Mouse (Mus musculus) small intestine, adult 2 months (tissue): ENCODE measurements around the gene Anks3. TPM values are rescaled to one million over a fixed set of nuclear protein-coding genes. Genes with fewer than 3 reads are reported as not detected.

Experiments used
- H3K27ac ChIP-seq: fragments of 200-500 bp; 2 replicates; pipeline ENCODE4 v1.5.1; 2012; ENCODE audit warnings: low read depth, low read length, control low read depth, inconsistent platforms; ENCODE audit not compliant: insufficient read depth
- H3K27me3 ChIP-seq: fragments of 200-500 bp; 2 replicates; pipeline ENCODE4 v1.6.1; 2012; ENCODE audit warnings: mild to moderate bottlenecking, moderate library complexity, low read length, inconsistent platforms; ENCODE audit not compliant: control insufficient read depth, insufficient read depth
- H3K36me3 ChIP-seq: fragments of 200-500 bp; 2 replicates; pipeline ENCODE4 v1.6.1; 2012; ENCODE audit warnings: mild to moderate bottlenecking, low read length, control low read depth, inconsistent platforms; ENCODE audit not compliant: control insufficient read depth, insufficient read depth
- H3K4me1 ChIP-seq: fragments of 200-500 bp; 2 replicates; pipeline ENCODE4 v1.6.1; 2012; ENCODE audit warnings: low read length, inconsistent platforms, mixed read lengths; ENCODE audit not compliant: control insufficient read depth, insufficient read depth, insufficient read length
- H3K4me3 ChIP-seq: fragments of 200-500 bp; 2 replicates; pipeline ENCODE4 v1.5.1; 2012; ENCODE audit warnings: low read depth, mild to moderate bottlenecking, control low read depth, inconsistent platforms, low read length, moderate library complexity
- CTCF ChIP-seq: fragments of 200-500 bp; IDR thresholded peaks from 2 replicates; pipeline ENCODE4 v1.5.1; 2012; ENCODE audit warnings: low read depth, mild to moderate bottlenecking, control low read depth, inconsistent platforms, low read length, moderate library complexity, mixed read lengths; ENCODE audit not compliant: insufficient replicate concordance, insufficient read length; ENCODE audit errors: extremely low read depth
- POLR2A ChIP-seq: fragments of 200-500 bp; IDR thresholded peaks from 2 replicates; pipeline ENCODE4 v1.6.1; 2012; ENCODE audit warnings: low read depth, mild to moderate bottlenecking, control low read depth, inconsistent platforms, low read length, moderate library complexity
- WGBS: fragments of 180-500 bp; shearing (Covaris S2); methylation state at CpG from one replicate; pipeline ENCODE4 v1.1.7; 2018; 5-methylcytosine and 5-hydroxymethylcytosine counted together
- polyA plus RNA-seq: library from polyadenylated mRNA; depleted of rRNA; stranded (reverse); fragments of >200 nt; gene quantifications from 2 replicates; pipeline ENCODE4 v1.2.3, GENCODE M21; 2012

Anks3 gene
- polyA plus RNA-seq, 1 experiment = 34.8 TPM

DNA sequence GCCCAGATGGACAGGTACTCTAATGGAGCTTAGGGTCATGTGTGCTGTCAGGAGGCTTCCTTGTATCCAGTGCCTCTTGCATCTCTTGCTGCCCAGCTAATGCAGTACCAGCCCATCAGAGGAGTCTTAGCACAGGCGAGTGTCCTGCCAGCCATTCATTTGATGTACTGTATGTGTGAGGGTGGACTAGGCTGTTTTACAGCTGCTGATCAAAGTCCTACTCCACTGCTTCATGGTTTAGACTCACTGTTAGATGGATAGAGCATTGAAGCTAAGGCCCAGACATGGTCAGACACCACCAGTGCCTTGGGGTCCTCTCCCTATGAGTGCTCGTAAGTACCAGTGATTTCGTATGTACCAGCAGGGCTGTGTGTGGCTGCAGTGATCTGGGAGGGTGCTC lies 59.1 kb downstream of the Anks3 start:
- Histone ChIP-seq H3K4me1 (peaks cover 18% of the 10 kb centered on the region; the same call in 1 of the 2 replicates), H3K27me3 (no peaks in the 10 kb centered on the region), H3K36me3 (peaks cover 16% of the 10 kb centered on the region), H3K4me3 (no peak overlapping the region), H3K27ac (no peak overlapping the region)
- TF ChIP-seq CTCF (no peak), POLR2A (no peak)
- 71% methylated on average over 3 of the region's 3 CpGs for WGBS

DNA sequence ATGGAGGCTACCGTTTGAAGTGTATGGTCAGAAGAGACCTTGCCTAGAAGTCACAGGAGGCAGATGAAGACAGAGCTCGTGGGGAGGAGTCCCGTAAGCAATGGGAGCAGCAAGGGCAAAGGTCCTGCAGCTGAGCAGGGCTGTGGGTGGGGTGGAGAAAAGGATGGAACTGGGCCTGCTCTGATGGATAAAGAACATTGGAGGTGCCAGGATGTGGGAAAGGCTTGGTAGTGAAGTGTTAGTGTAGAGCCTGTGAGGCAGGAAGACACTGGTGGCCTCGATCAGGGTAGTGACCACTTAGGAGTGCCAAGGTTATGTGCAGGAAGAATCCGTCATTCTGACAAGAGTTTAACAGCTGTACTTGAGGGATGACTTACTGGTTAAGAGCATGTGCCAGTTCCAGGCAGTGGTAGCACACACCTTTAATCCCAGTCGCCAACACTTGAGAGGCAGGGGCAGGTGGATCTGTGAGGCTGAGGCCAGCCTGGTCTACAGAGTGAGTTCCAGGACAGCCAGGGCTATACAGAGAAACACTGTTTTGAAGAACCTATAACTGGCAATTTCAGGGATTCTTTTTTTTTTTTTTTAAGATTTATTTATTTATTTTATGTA lies 60.4 kb downstream of the Anks3 start:
- peaks cover 22% of the 10 kb centered on the region for H3K4me1 ChIP-seq
- peaks cover 9% of the 10 kb centered on the region for H3K36me3 ChIP-seq
- peak overlapping the region; percentile 19; the same call in 1 of the 2 replicates for H3K27ac ChIP-seq
- TF ChIP-seq POLR2A (no peak), CTCF (no peak)
- H3K4me3 ChIP-seq = no peak overlapping the region
- 38% methylated on average over 6 of the region's 6 CpGs for WGBS
- no peaks in the 10 kb centered on the region for H3K27me3 ChIP-seq

DNA sequence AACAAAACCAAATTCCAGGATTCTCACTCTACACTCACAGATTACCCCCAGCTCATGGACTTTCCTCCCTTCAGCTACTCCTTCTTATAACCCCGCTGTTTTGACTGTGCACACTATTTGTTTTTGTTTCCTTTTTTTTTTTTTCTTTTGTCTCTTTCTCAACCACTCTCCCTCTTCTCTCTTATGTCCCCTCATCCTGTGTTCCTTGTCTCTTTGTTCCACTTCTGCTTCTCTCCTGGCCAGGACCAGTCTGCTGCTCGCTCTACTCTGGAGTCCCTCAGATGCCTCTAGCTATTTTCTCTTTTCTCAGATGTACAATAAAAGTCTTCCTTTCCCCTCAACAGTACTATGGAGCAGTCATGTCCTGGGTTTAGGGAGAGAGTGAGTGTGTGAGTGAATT lies 61.6 kb downstream of the Anks3 start:
- Histone ChIP-seq H3K4me3 (no peak overlapping the region), H3K36me3 (peaks cover 6% of the 10 kb centered on the region), H3K27ac (no peak overlapping the region), H3K27me3 (no peaks in the 10 kb centered on the region), H3K4me1 (peaks cover 23% of the 10 kb centered on the region)
- TF ChIP-seq POLR2A (no peak), CTCF (no peak)
- 87% methylated on average over 2 of the region's 2 CpGs for WGBS

DNA sequence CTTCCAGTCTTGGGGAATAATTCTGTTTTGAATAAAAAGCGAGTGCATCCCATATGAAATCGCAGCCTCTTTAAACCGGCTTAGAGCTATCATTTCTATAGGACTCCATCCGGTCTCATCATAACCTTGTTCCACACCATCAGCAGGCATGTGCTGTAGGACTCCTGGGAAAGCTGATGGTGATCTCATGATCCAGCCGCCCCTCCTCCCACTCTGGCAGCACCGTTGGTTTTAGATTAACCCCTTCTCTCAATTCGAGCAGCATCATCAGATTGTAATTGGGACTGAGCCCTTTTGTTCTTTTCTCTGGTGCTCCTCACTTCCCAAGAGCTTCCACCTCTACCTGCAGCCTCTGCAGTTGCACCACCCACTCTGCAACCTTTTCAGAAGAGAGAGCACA lies 62.8 kb downstream of the Anks3 start:
- Histone ChIP-seq H3K4me1 (peaks cover 32% of the 10 kb centered on the region), H3K4me3 (no peak overlapping the region), H3K27me3 (no peaks in the 10 kb centered on the region), H3K27ac (no peak overlapping the region), H3K36me3 (0 out of 2 replicates have a peak, but pooled peaks cover 3% of the 10 kb centered on the region)
- 79% methylated on average over 7 of the region's 7 CpGs for WGBS
- TF ChIP-seq POLR2A = no peak
- TF ChIP-seq CTCF = no peak

DNA sequence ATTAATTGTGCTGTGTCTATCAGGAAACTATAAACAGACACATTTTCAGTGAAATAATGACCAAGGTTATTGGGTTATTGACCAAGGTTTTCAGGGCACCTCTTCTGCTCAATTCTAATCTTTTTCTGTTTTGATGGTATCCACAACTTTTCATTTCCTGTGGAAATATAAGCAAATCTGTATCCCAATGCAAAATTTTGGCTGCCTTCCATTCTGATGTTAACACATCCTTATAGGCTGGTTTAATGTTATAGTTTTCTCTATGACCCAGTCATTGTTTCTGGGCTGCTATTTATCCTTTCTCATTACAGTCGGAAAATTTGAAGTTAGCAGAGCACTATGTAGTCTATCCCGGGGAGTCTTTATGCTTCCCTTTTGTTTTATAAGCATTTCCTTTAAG lies 64.3 kb downstream of the Anks3 start:
- 0 out of 2 replicates have a peak, but pooled peaks cover 3% of the 10 kb centered on the region for H3K36me3 ChIP-seq
- H3K27me3 ChIP-seq = no peaks in the 10 kb centered on the region
- no peak for TF ChIP-seq CTCF
- no peak for TF ChIP-seq POLR2A
- H3K4me1 ChIP-seq = peaks cover 37% of the 10 kb centered on the region
- no peak overlapping the region for H3K4me3 ChIP-seq
- no peak overlapping the region for H3K27ac ChIP-seq
- 85% methylated on average over 2 of the region's 2 CpGs for WGBS

DNA sequence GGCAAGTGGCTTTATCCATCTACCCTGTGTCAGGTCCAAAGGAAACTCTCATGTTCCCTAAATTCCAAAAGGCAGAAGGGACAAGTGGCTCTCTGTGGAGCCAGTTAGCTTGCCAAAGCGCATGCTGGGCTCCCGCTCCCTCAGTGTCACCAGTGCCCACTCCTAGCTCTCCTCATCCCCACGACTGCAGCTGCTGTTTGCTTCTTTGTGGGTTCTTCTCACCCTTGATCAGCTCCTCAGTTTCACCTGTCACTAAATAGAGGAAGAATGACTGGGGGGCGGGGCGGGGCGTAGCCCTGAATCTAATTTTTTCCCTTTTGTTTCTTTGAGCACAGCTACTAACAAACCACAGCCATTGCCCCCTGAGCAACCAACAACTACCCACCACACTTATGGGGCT lies 65.1 kb downstream of the Anks3 start:
- no peak overlapping the region for H3K27ac ChIP-seq
- H3K4me1 ChIP-seq = peaks cover 33% of the 10 kb centered on the region
- WGBS = 67% methylated on average over 6 of the region's 6 CpGs
- 0 out of 2 replicates have a peak, but pooled peaks cover 3% of the 10 kb centered on the region for H3K36me3 ChIP-seq
- H3K27me3 ChIP-seq = no peaks in the 10 kb centered on the region
- H3K4me3 ChIP-seq = no peak overlapping the region
- TF ChIP-seq CTCF (no peak), POLR2A (no peak)

DNA sequence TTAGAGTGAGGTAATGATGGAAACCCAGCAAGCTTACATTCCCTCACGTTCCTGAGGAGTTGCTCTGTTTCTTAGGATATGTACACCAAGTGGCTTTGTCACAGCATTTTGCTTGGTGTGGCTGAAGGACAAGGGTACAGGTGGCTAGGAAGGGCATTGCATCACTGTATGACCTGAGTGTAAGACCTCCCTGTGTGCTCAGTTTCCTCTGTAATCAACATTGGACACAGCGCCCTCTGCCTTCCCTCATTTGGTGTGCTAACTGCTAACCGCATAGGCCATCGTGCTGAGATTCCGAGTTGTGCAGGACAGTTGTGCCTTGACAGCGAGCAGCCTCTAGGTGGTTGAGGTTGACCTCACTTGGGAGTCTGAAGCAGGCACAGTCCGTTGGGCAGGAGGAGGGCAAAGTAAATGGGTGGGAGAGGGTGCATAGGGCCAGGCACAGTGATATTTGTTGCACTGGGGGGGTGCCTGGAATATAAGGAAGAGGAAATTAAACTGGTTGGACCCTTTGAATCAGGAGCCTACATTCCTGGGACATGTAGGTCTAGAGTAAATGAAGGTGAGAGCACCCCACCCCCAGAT lies 66.8 kb downstream of the Anks3 start:
- Histone ChIP-seq H3K4me3 (no peak overlapping the region), H3K4me1 (peaks cover 29% of the 10 kb centered on the region), H3K27me3 (no peaks in the 10 kb centered on the region), H3K36me3 (peaks cover 6% of the 10 kb centered on the region; the same call in 1 of the 2 replicates), H3K27ac (peak overlapping the region; percentile 77)
- TF ChIP-seq POLR2A = no peak
- TF ChIP-seq CTCF = no peak; the same call in 1 of the 2 replicates
- 66% methylated on average over 7 of the region's 7 CpGs for WGBS
